Mouse (Mus musculus): ENCODE measurements around the gene Ugdh. TPM values are rescaled to one million over a fixed set of nuclear protein-coding genes. Genes with fewer than 3 reads are reported as not detected.

The Ugdh gene
- polyA plus RNA-seq, 1 experiment from 2014 or later, result 40.2 TPM

DNA sequence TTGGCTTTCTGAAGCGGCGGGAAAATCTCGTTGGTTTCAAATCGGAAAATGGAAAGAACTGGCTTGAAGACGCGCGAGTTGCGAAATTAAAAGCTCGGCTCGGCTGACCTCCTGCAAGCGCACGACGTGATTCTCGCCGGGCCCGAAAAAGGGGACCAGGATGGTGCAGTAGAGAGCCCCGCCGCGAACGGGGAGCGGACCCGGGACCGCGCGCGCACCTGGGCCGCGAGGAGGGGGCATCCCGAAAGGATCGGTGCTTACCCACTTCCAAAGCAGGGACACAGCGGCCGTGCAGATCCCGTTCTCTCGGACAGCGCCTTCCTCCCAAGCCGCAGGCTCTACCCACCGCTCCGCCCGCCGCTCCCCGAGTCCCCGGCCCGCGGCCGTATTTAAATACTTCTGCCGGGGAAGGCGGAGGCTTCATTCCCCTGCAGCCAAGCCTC lies 365 bp downstream of the Ugdh start:
- 0 out of 2 replicates have a peak, but pooled peaks cover 2% of the 10 kb centered on the region for H3K36me3 ChIP-seq (replicated peaks; ENCODE audit: control insufficient read depth, insufficient read depth)
- H3K27ac ChIP-seq, result peak overlapping the region; percentile 76
- no peaks in the 10 kb centered on the region for H3K27me3 ChIP-seq (ENCODE audit: control insufficient read depth, insufficient read depth, low read length)
- WGBS, result 0% methylated on average over 39 of the region's 47 CpGs
- peaks cover 16% of the 10 kb centered on the region for H3K4me1 ChIP-seq (replicated peaks; ENCODE audit: control insufficient read depth, insufficient read depth, low read length)
- peak overlapping the region; percentile 77 for H3K4me3 ChIP-seq (replicated peaks; ENCODE audit: low read length)
- peak overlapping the region; percentile 67 for H3K4me2 ChIP-seq (replicated peaks)
- H3K9me3 ChIP-seq (ENCODE audit: control insufficient read depth, low read length), result no peaks in the 10 kb centered on the region
- peak overlapping the region; percentile 75 for H3K9ac ChIP-seq
- ATAC-seq (ENCODE audit: low FRiP score), result no peak; the same call in 1 of the 2 replicates
- no peak for DNase-seq (ENCODE audit: low spot score)

DNA sequence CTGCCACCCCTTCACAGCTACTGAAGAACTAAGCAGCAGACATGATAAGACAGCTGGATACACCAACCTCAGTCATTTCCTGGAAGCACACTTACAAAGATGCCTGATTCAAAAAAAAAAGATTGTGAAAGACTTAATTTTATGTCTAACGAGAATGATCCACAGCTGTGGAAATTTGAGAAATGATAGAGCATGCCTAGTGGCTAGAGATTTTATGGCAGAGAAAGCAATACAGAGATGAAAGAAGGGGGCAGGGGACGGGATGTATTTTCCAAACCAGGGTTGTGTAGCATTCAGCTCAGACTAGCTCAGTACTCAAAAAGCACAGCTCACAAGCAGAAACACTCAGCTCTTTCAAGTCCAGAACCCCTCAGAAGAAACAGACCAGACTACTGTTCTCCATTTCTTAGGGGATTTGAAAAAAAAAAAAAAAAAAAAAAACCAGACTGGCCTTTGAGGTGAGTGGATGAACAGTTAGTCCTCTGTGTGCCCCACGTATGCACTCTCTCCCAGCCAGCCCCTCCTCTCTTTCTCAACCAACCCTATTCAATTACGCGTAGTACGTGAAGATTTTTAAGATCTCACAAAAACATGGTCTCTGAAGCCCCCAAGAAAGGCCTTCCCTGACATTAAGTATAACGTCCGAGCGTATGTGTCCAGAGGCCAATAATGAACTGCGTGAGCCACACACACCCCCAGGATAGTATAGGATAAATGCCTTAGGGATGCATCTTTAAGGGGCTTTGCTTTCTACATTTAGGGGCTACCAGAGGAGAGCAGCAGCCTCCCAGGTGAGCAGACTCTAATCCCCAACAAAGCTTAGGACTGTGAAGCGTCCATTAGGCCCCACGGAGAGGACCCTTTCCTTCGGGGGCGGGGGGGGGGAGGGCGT lies 1.0 kb downstream of the Ugdh start:
- Histone ChIP-seq H3K4me3 (replicated peaks; ENCODE audit: low read length) (peak overlapping the region; percentile 77), H3K4me2 (replicated peaks) (peak overlapping the region; percentile 67), H3K4me1 (replicated peaks; ENCODE audit: control insufficient read depth, insufficient read depth, low read length) (peaks cover 16% of the 10 kb centered on the region), H3K9ac (peak overlapping the region; percentile 75), H3K27me3 (ENCODE audit: control insufficient read depth, insufficient read depth, low read length) (no peaks in the 10 kb centered on the region), H3K9me3 (ENCODE audit: control insufficient read depth, low read length) (no peaks in the 10 kb centered on the region), H3K36me3 (replicated peaks; ENCODE audit: control insufficient read depth, insufficient read depth) (0 out of 2 replicates have a peak, but pooled peaks cover 3% of the 10 kb centered on the region), H3K27ac (peak overlapping the region; percentile 76)
- peak; percentile 52 for DNase-seq (ENCODE audit: low spot score)
- ATAC-seq (ENCODE audit: low FRiP score), result no peak
- WGBS, result 4% methylated on average over 15 of the region's 15 CpGs

- no peak overlapping the region for H3K9ac ChIP-seq
- no peak overlapping the region for H3K4me3 ChIP-seq (replicated peaks; ENCODE audit: low read length)
- peaks cover 16% of the 10 kb centered on the region for H3K4me1 ChIP-seq (replicated peaks; ENCODE audit: control insufficient read depth, insufficient read depth, low read length)
- no peak for DNase-seq (ENCODE audit: low spot score)
- H3K9me3 ChIP-seq (ENCODE audit: control insufficient read depth, low read length), result no peaks in the 10 kb centered on the region
- WGBS, result 88% methylated on average over 5 of the region's 5 CpGs
- no peak overlapping the region for H3K4me2 ChIP-seq (replicated peaks)
- no peaks in the 10 kb centered on the region for H3K27me3 ChIP-seq (ENCODE audit: control insufficient read depth, insufficient read depth, low read length)
- no peak overlapping the region for H3K27ac ChIP-seq
- peaks cover 31% of the 10 kb centered on the region for H3K36me3 ChIP-seq (replicated peaks; ENCODE audit: control insufficient read depth, insufficient read depth)
- ATAC-seq (ENCODE audit: low FRiP score), result no peak
Measured at GRCm38 (mm10) chr5:65429441-65429840, 6.3 kb downstream of the Ugdh start.

DNA sequence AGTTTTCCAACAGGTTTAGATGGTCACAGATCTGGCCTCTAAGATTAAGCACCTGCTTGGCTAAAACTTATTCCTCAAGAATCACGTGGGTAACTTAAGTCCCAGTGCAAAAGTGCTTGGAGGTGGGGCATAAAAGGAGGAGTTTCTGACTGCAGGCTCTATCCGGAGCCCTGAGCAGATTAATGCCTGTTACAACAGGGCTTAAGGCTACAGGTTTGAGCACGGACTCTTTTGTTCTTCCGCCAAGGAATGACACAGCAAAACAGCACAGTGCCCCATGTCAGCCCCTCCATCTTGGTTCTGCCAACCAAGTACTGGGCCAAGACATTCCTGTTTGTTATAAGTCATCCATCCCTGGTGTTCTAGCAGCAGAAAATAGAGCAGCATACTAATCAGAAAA lies 7.4 kb downstream of the Ugdh start:
- H3K4me1 ChIP-seq (replicated peaks; ENCODE audit: control insufficient read depth, insufficient read depth, low read length), result peaks cover 7% of the 10 kb centered on the region; the same call in 1 of the 2 replicates
- ATAC-seq (ENCODE audit: low FRiP score) (no peak), DNase-seq (ENCODE audit: low spot score) (no peak)
- no peak overlapping the region for H3K4me3 ChIP-seq (replicated peaks; ENCODE audit: low read length)
- no peak overlapping the region for H3K27ac ChIP-seq
- H3K36me3 ChIP-seq (replicated peaks; ENCODE audit: control insufficient read depth, insufficient read depth), result peaks cover 42% of the 10 kb centered on the region
- no peak overlapping the region for H3K9ac ChIP-seq
- no peaks in the 10 kb centered on the region for H3K9me3 ChIP-seq (ENCODE audit: control insufficient read depth, low read length)
- WGBS, result 53% methylated on average over 4 of the region's 4 CpGs
- no peak overlapping the region for H3K4me2 ChIP-seq (replicated peaks)
- H3K27me3 ChIP-seq (ENCODE audit: control insufficient read depth, insufficient read depth, low read length), result no peaks in the 10 kb centered on the region

GRCm38 (mm10) chr5:65425251-65425650 lies 10.5 kb downstream of the Ugdh start:
- Histone ChIP-seq H3K27me3 (ENCODE audit: control insufficient read depth, insufficient read depth, low read length) (no peaks in the 10 kb centered on the region), H3K4me1 (replicated peaks; ENCODE audit: control insufficient read depth, insufficient read depth, low read length) (no peaks in the 10 kb centered on the region), H3K4me3 (replicated peaks; ENCODE audit: low read length) (no peak overlapping the region), H3K9ac (no peak overlapping the region), H3K36me3 (replicated peaks; ENCODE audit: control insufficient read depth, insufficient read depth) (peaks cover 68% of the 10 kb centered on the region), H3K9me3 (ENCODE audit: control insufficient read depth, low read length) (no peaks in the 10 kb centered on the region), H3K4me2 (replicated peaks) (no peak overlapping the region), H3K27ac (no peak overlapping the region)
- ATAC-seq (ENCODE audit: low FRiP score) (no peak), DNase-seq (ENCODE audit: low spot score) (no peak)
- WGBS, result 88% methylated on average over 5 of the region's 5 CpGs

DNA sequence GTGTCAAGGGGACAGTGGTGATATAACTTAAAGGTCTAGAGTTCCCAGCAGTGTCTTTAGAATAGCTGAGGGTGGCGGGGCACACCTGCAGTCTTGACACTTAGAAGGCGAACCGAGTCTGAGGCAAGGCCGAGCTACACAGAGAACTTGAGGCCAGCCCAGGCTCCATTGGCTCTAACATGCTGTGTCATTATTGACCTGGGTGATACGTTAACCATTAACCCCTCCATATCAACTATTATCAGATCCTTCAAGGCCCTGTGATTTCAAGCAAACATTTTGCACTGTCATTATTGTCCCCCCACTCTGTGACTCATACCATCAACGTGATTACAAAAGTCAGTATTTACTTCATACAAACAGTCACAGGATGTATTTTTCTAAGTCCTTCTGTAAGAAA lies 11.5 kb downstream of the Ugdh start:
- Histone ChIP-seq H3K36me3 (replicated peaks; ENCODE audit: control insufficient read depth, insufficient read depth) (peaks cover 77% of the 10 kb centered on the region), H3K4me1 (replicated peaks; ENCODE audit: control insufficient read depth, insufficient read depth, low read length) (no peaks in the 10 kb centered on the region), H3K9me3 (ENCODE audit: control insufficient read depth, low read length) (no peaks in the 10 kb centered on the region), H3K27me3 (ENCODE audit: control insufficient read depth, insufficient read depth, low read length) (no peaks in the 10 kb centered on the region), H3K27ac (no peak overlapping the region), H3K4me2 (replicated peaks) (no peak overlapping the region), H3K4me3 (replicated peaks; ENCODE audit: low read length) (no peak overlapping the region), H3K9ac (no peak overlapping the region)
- DNase-seq (ENCODE audit: low spot score) (no peak), ATAC-seq (ENCODE audit: low FRiP score) (no peak)
- WGBS, result 92% methylated on average over 6 of the region's 6 CpGs

DNA sequence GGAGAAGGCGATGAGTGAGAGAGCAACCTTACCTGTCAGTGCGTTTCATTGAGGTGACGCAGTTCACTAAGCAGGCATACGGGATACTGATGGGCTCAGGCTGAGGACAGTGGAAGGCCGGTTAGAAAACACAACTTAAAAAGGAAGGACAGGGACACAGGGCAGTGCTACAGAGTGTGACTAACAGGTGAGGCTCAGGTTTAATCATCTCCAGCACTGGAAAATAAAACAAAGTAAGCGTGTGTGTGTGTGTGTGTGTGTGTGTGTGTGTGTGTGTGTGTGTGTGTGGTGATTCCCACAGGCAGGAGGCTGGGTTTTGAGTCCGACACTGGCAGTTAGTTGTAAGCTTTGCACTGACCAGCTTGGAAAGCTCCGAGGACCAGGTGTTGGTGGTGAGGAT lies 12.9 kb downstream of the Ugdh start:
- peaks cover 90% of the 10 kb centered on the region for H3K36me3 ChIP-seq (replicated peaks; ENCODE audit: control insufficient read depth, insufficient read depth)
- WGBS, result 95% methylated on average over 8 of the region's 8 CpGs

GRCm38 (mm10) chr5:65420822-65421221 lies 14.9 kb downstream of the Ugdh start:
- WGBS, result 82% methylated on average over 6 of the region's 6 CpGs
- H3K4me3 ChIP-seq (replicated peaks; ENCODE audit: low read length), result no peak overlapping the region
- peaks cover 93% of the 10 kb centered on the region for H3K36me3 ChIP-seq (replicated peaks; ENCODE audit: control insufficient read depth, insufficient read depth)
- no peaks in the 10 kb centered on the region for H3K9me3 ChIP-seq (ENCODE audit: control insufficient read depth, low read length)
- DNase-seq (ENCODE audit: low spot score), result no peak
- no peak overlapping the region for H3K27ac ChIP-seq
- no peaks in the 10 kb centered on the region for H3K27me3 ChIP-seq (ENCODE audit: control insufficient read depth, insufficient read depth, low read length)
- H3K4me1 ChIP-seq (replicated peaks; ENCODE audit: control insufficient read depth, insufficient read depth, low read length), result no peaks in the 10 kb centered on the region
- H3K9ac ChIP-seq, result no peak overlapping the region
- no peak for ATAC-seq (ENCODE audit: low FRiP score)
- no peak overlapping the region for H3K4me2 ChIP-seq (replicated peaks)

More for the DNA sequence above, 12.9 kb downstream of the Ugdh start:
- no peak overlapping the region for H3K27ac ChIP-seq
- H3K9ac ChIP-seq, result no peak overlapping the region
- H3K4me2 ChIP-seq (replicated peaks), result no peak overlapping the region
- H3K9me3 ChIP-seq (ENCODE audit: control insufficient read depth, low read length), result no peaks in the 10 kb centered on the region
- no peak overlapping the region for H3K4me3 ChIP-seq (replicated peaks; ENCODE audit: low read length)
- DNase-seq (ENCODE audit: low spot score), result no peak
- H3K27me3 ChIP-seq (ENCODE audit: control insufficient read depth, insufficient read depth, low read length), result no peaks in the 10 kb centered on the region
- H3K4me1 ChIP-seq (replicated peaks; ENCODE audit: control insufficient read depth, insufficient read depth, low read length), result no peaks in the 10 kb centered on the region
- ATAC-seq (ENCODE audit: low FRiP score), result no peak

DNA sequence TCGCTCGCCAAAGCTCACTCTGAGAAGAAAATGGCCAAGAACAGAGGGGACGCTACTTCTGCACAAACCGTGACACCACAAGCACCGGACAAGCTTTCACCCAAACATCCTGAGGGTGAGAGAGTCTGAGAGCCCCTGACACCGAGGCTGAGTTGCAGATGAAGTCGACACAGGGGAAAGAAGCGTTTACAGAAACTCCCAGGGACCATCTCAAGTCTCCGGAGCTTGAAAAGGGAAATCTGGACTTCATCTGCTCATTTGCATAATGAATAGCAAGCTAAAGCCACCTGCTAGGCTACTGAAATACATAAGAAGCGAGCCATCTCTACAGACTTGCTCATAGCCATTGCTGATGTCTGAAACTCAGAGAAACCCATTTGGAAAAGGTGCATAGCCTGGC lies 16.6 kb downstream of the Ugdh start:
- Histone ChIP-seq H3K4me3 (replicated peaks; ENCODE audit: low read length) (no peak overlapping the region), H3K36me3 (replicated peaks; ENCODE audit: control insufficient read depth, insufficient read depth) (peaks cover 95% of the 10 kb centered on the region), H3K27me3 (ENCODE audit: control insufficient read depth, insufficient read depth, low read length) (no peaks in the 10 kb centered on the region), H3K9ac (no peak overlapping the region), H3K27ac (no peak overlapping the region), H3K9me3 (ENCODE audit: control insufficient read depth, low read length) (no peaks in the 10 kb centered on the region), H3K4me1 (replicated peaks; ENCODE audit: control insufficient read depth, insufficient read depth, low read length) (no peaks in the 10 kb centered on the region), H3K4me2 (replicated peaks) (no peak overlapping the region)
- no peak for DNase-seq (ENCODE audit: low spot score)
- WGBS, result 72% methylated on average over 10 of the region's 10 CpGs
- ATAC-seq (ENCODE audit: low FRiP score), result no peak

Measured in hindbrain, embryonic 14.5 days (tissue).